Mouse (Mus musculus): ENCODE measurements around the gene Sh3tc1. TPM values are rescaled to one million over a fixed set of nuclear protein-coding genes. Genes with fewer than 3 reads are reported as not detected.

Sh3tc1 gene
- polyA plus RNA-seq, 1 experiment from 2014 or later: 11.0 TPM

- H3K4me3 ChIP-seq: no peak overlapping the region
- 87% methylated on average over 13 of the region's 13 CpGs for WGBS
These were observed 86.9 kb downstream of the Sh3tc1 start for GRCm38 (mm10) chr5:35652872-35653271.

DNA sequence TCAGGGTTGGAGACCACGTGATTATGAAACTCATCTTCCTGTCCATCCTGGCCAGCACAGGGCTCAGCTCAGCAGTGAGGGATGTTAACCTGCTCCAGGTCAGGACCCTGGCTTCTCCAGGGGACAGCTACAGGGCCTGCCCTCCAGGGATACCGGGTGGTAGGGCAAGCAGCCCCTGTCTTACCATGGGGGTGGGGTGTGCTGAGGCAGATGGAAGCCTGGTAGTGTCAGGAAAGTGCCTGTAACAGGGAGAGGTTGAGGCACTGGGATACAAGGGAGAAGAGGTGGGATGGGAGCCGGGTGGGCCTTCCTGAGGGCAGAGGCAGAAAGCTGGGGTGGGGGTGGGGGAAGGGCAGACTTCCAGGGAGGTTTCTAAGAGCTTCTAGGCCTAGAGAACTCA lies 87.5 kb downstream of the Sh3tc1 start:
- Histone ChIP-seq H3K4me3 (no peak overlapping the region), H3K36me3 (no peaks in the 10 kb centered on the region), H3K4me2 (no peak overlapping the region), H3K27ac (no peak overlapping the region), H3K4me1 (peaks cover 11% of the 10 kb centered on the region; the same call in 1 of the 2 replicates), H3K9ac (no peak overlapping the region), H3K9me3 (no peaks in the 10 kb centered on the region), H3K27me3 (no peaks in the 10 kb centered on the region)
- WGBS: 79% methylated on average over 3 of the region's 3 CpGs
- ATAC-seq (ENCODE audit: borderline replicate concordance, extremely low read depth, low FRiP score, low TSS enrichment): no peak

More at GRCm38 (mm10) chr5:35652872-35653271, 86.9 kb downstream of the Sh3tc1 start:
- H3K36me3 ChIP-seq: no peaks in the 10 kb centered on the region
- H3K9ac ChIP-seq: no peak overlapping the region
- H3K9me3 ChIP-seq: no peaks in the 10 kb centered on the region
- no peak overlapping the region for H3K27ac ChIP-seq
- ATAC-seq (ENCODE audit: borderline replicate concordance, extremely low read depth, low FRiP score, low TSS enrichment): no peak
- no peak overlapping the region for H3K4me2 ChIP-seq
- no peaks in the 10 kb centered on the region for H3K27me3 ChIP-seq
- H3K4me1 ChIP-seq: peaks cover 6% of the 10 kb centered on the region; the same call in 1 of the 2 replicates

DNA sequence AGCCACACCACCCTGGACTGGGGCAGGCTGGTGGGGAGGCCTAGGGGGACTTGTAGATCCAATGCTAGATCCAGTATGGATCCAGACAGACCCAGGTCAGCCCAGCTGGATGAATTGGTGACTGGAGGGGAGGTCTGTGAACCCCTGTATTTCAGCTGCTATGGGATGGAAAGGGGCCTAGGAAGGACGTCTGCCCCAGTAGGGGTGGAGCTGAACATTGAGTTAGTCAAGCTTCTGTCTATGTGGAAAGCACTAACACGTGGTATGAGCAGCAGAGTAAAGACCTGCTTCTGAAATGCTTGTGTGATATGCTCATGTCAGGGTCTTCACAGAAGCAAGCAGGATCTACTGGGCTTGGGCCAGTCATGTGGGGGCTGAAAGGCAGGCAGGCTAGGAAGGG lies 91.6 kb downstream of the Sh3tc1 start:
- peak overlapping the region; percentile 42 for H3K27ac ChIP-seq
- WGBS: 30% methylated on average over 2 of the region's 2 CpGs
- ATAC-seq (ENCODE audit: borderline replicate concordance, extremely low read depth, low FRiP score, low TSS enrichment): peak; percentile 8

GRCm38 (mm10) chr5:35647562-35647961 lies 92.2 kb downstream of the Sh3tc1 start:
- H3K27me3 ChIP-seq: no peaks in the 10 kb centered on the region
- H3K27ac ChIP-seq: peak overlapping the region; percentile 65
- no peaks in the 10 kb centered on the region for H3K9me3 ChIP-seq
- H3K4me3 ChIP-seq: no peak overlapping the region
- no peaks in the 10 kb centered on the region for H3K36me3 ChIP-seq
- ATAC-seq (ENCODE audit: borderline replicate concordance, extremely low read depth, low FRiP score, low TSS enrichment): peak; percentile 83
- H3K4me1 ChIP-seq: peaks cover 48% of the 10 kb centered on the region
- no peak overlapping the region for H3K9ac ChIP-seq
- WGBS: 35% methylated on average over 4 of the region's 4 CpGs
- no peak overlapping the region for H3K4me2 ChIP-seq

More for the DNA sequence above, 91.6 kb downstream of the Sh3tc1 start:
- Histone ChIP-seq H3K9ac (no peak overlapping the region), H3K36me3 (no peaks in the 10 kb centered on the region), H3K4me3 (no peak overlapping the region), H3K9me3 (no peaks in the 10 kb centered on the region), H3K27me3 (no peaks in the 10 kb centered on the region), H3K4me1 (peaks cover 41% of the 10 kb centered on the region), H3K4me2 (no peak overlapping the region)

Other genes starting within 250 kb of the Sh3tc1 start
- gene Cpz, start 214.3 kb downstream of the Sh3tc1 start, polyA plus RNA-seq (2015; fragmentation: Nextera tagmentation; extraction: Ambion mirVana): 5.8 and 8.7 TPM in 2 replicates
- gene Trmt44, start 164.9 kb downstream of the Sh3tc1 start, polyA plus RNA-seq (2015; fragmentation: Nextera tagmentation; extraction: Ambion mirVana): 8.0 and 8.5 TPM in 2 replicates
- gene Acox3, start 156.9 kb downstream of the Sh3tc1 start, polyA plus RNA-seq (2015; fragmentation: Nextera tagmentation; extraction: Ambion mirVana): 11.1 and 13.5 TPM in 2 replicates
- gene Htra3, start 60.2 kb downstream of the Sh3tc1 start, polyA plus RNA-seq (2015; fragmentation: Nextera tagmentation; extraction: Ambion mirVana): 26.0 and 29.2 TPM in 2 replicates
- 0.27 and 0.62 TPM in 2 replicates for gene Ablim2, start 17.9 kb upstream of the Sh3tc1 start, polyA plus RNA-seq (2015; fragmentation: Nextera tagmentation; extraction: Ambion mirVana)
- 20.5 and 21.5 TPM in 2 replicates for gene Afap1, start 153.3 kb upstream of the Sh3tc1 start, polyA plus RNA-seq (2015; fragmentation: Nextera tagmentation; extraction: Ambion mirVana)

All from lung, embryonic 15.5 days (tissue).